Mouse (Mus musculus) kidney, postnatal 25 days (tissue): ENCODE measurements around the gene Gatad2a.

Source experiments
- DNase-seq, 2 experiments: peaks; one replicate each; pipeline ENCODE4 v3.0.0; 2021; ENCODE audit warnings: mixed read lengths in 2 of 2

Gene Gatad2a

GRCm38 (mm10) chr8:69895772-69896451, 100.3 kb downstream of the Gatad2a start:
- no peak for DNase-seq

DNA sequence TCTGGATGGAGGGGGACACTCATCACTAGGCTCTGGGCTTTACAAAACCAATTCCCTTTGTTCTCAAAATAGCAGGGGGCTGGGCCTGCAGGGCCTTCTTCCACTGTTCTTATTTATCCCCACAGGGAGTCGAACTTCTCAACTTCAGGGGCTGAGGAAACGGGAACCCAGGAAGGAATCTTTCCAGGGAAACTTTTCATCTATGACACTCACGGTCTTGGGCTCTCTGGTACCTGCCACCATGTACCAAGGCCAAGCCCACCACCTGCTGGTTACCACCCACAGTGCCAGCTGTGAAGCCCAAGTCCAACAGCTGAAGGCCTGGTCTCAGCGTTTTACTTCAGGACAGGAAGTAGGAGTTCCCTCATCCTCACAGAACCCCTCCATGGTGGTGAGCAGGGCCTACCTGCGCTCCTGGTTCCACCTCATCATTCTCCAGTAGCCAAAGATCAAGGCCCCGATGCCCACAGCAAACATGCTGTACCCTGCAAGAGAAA, 101.3 kb downstream of the Gatad2a start:
- DNase-seq: no peak

- DNase-seq: peak; percentile 69 to 73
Measured at GRCm38 (mm10) chr8:69893863-69894262, 102.3 kb downstream of the Gatad2a start.

DNA sequence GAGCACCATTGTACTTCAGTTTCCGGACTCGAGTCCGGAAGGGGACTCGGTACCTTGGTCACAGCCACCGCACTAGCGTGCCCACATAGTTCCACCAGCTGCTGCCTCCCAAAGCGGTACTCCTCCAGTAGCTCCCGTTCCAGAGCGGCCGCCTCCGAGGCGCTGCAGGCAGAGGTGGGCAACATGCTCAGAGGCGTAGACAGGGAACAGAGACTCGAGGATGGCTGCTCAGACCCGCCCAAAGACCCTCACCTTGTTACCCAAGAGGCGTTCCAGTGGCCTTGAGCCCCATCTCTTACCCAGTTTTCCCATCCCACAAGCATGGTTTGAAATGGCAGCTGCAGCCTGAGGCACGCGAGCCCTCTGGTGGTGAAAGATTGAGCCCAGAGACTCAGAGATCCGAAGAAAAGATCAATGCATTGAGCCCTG, 105.4 kb downstream of the Gatad2a start:
- peak in 1 of 2 experiments; percentile 57 for DNase-seq

GRCm38 (mm10) chr8:69888902-69889301, 107.3 kb downstream of the Gatad2a start:
- DNase-seq: peak in 1 of 2 experiments; percentile 36

DNA sequence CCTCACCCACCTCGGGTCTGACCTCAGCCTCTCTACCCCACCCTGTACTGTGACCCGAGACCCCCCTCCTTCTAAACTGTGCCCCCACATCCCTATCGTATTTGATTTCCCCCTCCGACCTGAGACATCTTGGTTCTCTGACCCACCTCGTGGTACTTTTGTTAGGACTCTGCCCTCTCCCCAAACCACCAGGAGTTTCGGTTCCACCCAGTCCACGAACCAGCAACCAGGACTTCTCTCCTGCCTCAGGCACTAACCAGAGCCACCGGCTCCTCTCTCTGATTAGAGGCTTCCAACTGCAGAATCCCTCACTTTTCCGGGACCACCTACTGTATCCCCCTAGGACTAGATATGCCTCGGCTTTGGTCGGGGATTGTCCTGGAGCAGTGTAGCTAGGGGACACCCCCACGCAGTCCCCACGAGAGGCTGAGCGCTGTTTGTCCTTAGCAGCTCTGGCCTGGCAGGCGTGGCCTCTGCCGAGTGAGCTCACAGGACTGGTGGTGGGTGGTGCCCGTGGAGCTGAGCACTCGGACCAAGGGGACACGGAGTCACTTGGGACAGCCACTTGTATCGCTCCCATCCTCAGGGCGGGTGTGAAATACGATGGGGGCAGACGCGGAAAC, 107.8 kb downstream of the Gatad2a start:
- peak in 1 of 2 experiments; percentile 53 for DNase-seq

DNA sequence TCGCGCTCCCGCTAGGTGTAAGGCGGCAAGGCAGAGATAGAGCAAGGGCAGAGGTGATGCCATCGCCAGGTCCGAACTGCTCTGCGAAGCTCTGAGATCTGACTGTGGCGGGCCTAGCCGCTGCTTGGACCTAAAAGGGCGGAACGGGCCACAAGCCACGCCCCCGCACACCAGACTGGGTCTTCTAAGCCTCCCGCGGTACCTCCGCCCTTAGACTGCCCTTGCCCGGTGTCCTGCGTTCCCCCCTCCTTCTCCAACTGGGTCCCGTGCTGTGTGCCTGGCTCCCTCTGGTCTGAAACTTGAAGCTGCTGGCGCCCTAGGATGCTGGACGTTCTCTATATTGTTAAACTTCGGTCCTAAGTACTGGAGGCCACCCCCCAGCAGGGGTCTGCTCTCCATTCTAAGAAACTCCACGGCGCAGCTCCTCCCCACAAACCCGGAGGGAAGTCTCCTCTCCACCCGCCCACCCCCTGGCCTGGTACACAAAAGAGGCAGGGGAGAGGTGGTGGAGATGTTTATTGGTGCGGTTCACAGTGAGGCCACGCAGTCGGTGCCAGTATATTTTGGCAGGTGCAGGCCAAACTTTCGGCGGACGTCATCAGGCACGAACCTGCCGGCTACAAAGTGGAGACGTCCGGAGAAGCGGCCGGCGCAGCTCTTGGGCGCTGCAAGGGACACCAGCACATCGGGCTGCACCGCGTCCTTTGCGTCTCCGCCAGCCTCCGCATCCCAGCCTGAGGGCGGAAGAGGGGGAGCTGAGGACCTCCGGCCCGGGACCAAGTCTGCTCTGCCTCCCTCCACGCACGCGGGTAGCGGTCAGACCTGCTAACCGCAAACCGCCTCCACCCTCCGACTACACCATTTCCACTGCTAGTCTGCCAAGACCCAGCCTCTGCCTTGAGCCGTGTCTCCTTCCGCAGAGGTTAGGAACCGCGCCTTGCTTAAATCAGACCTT, 108.6 kb downstream of the Gatad2a start, which contains the start of gene Cilp2:
TSS of gene Cilp2 (minus strand) at position 399 of the 955 bp plus-strand sequence.
- DNase-seq: peak; percentile 61 to 74

DNA sequence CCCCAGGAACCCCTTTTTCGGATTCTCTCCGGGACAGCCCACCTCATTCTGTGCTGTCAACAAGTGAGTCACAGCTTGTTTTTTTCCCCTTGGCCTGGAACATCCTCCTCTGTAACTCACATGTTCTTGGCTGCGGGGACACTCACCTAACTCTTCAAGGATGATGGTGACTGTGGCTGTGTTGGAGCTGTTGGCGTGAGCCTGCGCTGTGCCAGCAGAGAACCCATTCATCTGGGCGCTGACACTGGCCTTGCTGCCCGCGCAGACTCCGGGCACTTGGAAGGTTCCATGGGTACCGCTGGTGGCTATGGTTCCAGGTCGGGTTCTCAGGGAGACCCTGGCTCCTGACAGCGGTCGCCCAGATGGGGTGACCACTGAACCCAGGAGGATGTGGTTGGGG, 112.0 kb downstream of the Gatad2a start:
- peak in 1 of 2 experiments; percentile 37 for DNase-seq

DNA sequence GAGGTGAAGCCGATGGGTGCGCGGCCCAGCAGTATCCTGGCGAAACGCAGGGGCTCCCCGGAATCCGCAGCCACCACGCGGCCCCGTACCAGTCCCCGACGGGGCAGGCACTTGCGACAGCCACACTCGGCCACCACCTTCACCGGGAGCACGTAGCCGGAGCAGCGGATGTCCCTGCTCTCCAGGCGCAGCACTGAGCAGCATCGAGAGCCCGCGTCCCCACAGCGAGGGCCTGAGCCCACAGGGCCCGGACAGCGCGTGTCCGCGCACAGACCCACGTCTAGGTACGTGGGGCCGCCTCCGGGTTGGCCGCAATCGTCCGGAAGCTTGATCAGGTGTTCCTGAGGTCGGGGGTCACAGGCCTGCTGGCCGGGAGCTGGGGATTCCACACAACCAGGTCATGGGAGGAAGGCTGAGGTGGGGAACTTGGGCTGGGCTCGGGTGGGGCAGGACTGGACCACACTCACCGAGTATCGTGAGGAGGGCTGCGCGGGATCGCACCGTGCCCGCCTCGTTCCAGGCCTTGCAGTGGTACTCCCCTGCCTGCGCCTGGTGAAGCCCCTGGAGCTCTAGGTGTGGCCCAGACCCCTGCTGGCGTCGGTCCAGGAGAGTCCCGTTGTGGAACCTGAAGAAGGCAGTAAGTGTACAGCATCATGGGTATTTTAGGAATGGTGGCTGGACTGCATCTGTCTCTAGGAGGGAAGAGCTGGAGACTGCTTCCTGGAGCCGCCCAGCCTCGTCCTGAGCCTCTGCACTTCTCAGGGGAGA, 113.2 kb downstream of the Gatad2a start:
- DNase-seq: peak in 1 of 2 experiments; percentile 41

GRCm38 (mm10) chr8:69882021-69882756, 114.0 kb downstream of the Gatad2a start:
- peak; percentile 63 to 88 for DNase-seq

DNA sequence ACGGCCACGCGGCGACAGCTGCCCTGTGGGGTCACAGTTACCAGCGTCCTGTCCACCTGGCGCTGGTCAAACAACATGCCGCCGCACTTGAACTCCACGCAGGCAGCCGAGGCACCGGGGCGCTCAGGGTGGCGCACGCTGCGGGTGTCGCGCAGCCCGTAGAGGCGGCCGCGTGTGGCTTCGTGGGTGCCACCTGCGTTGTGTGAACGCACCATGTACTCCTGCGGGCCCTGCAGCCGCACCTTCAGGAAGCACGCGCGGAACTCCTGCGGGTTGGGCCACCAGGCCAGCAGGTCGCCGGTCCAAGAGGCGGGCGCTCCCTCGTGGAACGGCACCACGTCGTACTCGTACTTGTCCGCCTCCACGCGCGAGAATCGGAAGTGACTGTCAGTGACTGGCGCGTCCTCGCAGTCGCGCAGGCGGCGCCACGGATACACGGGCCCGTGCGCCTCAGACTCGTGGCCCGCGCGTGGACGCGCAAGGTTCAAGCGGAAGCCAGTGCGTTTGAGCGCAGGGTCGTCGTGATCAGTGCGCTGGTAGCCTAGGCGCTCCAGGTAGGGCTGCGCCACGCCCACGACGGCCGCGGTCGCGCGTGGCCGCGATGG, 114.8 kb downstream of the Gatad2a start:
- peak in 1 of 2 experiments; percentile 36 for DNase-seq

- no peak for DNase-seq
Measured at GRCm38 (mm10) chr8:69880841-69881240, 115.3 kb downstream of the Gatad2a start.

DNA sequence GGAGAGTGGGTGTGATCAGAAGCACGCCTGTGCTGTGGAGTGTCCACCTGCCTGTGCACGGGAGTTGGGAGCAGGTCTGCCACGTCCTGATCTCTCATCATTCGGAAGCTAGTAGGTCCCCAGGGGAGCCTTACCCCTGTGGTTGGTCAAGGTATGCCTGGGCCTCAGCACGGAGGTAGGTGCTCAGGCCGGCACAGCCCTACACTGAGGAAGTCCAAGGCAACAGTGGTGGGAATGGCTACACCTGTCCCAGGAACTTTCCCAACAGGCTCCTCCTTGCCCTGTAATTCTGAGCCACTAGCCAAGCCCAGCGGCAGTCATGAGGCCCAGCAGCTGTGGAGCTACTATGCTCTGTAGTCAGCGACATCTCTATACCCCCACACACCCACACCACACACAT, 116.5 kb downstream of the Gatad2a start:
- DNase-seq: no peak

GRCm38 (mm10) chr8:69877992-69878391, 118.2 kb downstream of the Gatad2a start:
- DNase-seq: no peak

- DNase-seq: no peak
Measured at GRCm38 (mm10) chr8:69877396-69877795, 118.8 kb downstream of the Gatad2a start.

- no peak for DNase-seq
Measured at GRCm38 (mm10) chr8:69876967-69877366, 119.2 kb downstream of the Gatad2a start.

- no peak for DNase-seq
Measured at GRCm38 (mm10) chr8:69876097-69876496, 120.1 kb downstream of the Gatad2a start.

GRCm38 (mm10) chr8:69874654-69875053, 121.5 kb downstream of the Gatad2a start:
- no peak for DNase-seq

GRCm38 (mm10) chr8:69874155-69874554, 122.0 kb downstream of the Gatad2a start:
- DNase-seq: peak in 1 of 2 experiments; percentile 80

GRCm38 (mm10) chr8:69870907-69871306, 125.3 kb downstream of the Gatad2a start:
- DNase-seq: no peak
